Mouse (Mus musculus) G1E (cell line): ENCODE results near the gene Casp3. TPM values are rescaled to one million over a fixed set of nuclear protein-coding genes. Genes with fewer than 3 reads are reported as not detected.

Source experiments
- ATAC-seq: 2 replicates; pipeline ENCODE4 v1.8.0; 2016; ENCODE audit warnings: mild to moderate bottlenecking; ENCODE audit not compliant: insufficient number of reproducible peaks, poor library complexity, low FRiP score, severe bottlenecking; ENCODE audit errors: extremely low read depth
- DNase-seq: peaks from one replicate; pipeline ENCODE4 v3.0.0; 2012; ENCODE audit warnings: low spot score
- H3K27me3 ChIP-seq: 2 replicates; pipeline ENCODE4 v1.6.1; 2012; ENCODE audit warnings: mild to moderate bottlenecking, low read length, inconsistent platforms; ENCODE audit not compliant: insufficient read depth
- H3K36me3 ChIP-seq: replicated peaks from 2 replicates; pipeline ENCODE3; 2012; ENCODE audit warnings: mild to moderate bottlenecking, inconsistent platforms
- H3K4me1 ChIP-seq: 2 replicates; pipeline ENCODE4 v1.6.1; 2012; ENCODE audit warnings: low read depth, low read length, inconsistent platforms, mixed read lengths; ENCODE audit not compliant: insufficient read depth
- H3K4me3 ChIP-seq: 2 replicates; pipeline ENCODE4 v1.5.1; 2012; ENCODE audit warnings: low read depth, mild to moderate bottlenecking, inconsistent platforms, low read length, moderate library complexity, mixed read lengths
- H3K9me3 ChIP-seq: replicated peaks from 2 replicates; pipeline ENCODE4 v1.6.1; 2012; ENCODE audit warnings: inconsistent platforms
- CTCF ChIP-seq: IDR thresholded peaks from 2 replicates; pipeline ENCODE4 v1.5.1; 2012; ENCODE audit warnings: low read depth, low read length, inconsistent platforms, mixed read lengths
- GATA1 ChIP-seq: IDR thresholded peaks from 2 replicates; pipeline ENCODE4 v1.6.1; 2012; ENCODE audit warnings: borderline replicate concordance, low read length, inconsistent platforms, mixed read lengths
- GATA2 ChIP-seq: IDR thresholded peaks from 2 replicates; pipeline ENCODE4 v1.6.1; 2012; ENCODE audit warnings: low read depth, low read length, inconsistent platforms, borderline replicate concordance
- POLR2AphosphoS5 ChIP-seq: IDR thresholded peaks from 2 replicates; pipeline ENCODE4 v1.6.1; 2012; ENCODE audit warnings: low read depth, low read length, inconsistent platforms; ENCODE audit not compliant: insufficient replicate concordance
- TAL1 ChIP-seq: conservative IDR thresholded peaks from 2 replicates; pipeline ENCODE4 v1.6.1; 2012; ENCODE audit warnings: low read depth, low read length, inconsistent platforms, mixed read lengths
- polyA plus RNA-seq: library from polyadenylated mRNA; stranded (reverse); fragments of >175 nt; gene quantifications from 2 replicates; pipeline ENCODE4 v1.2.3, GENCODE M21; 2012
- total RNA-seq, 2 experiments: library from RNA; stranded (forward) in 1 of 2; stranded (reverse) in 1 of 2; fragments of 200-1000 nt in 1 of 2; fragments of >200 nt in 1 of 2; fragmentation: Nextera tagmentation in 1 of 2; gene quantifications; 2 replicates each; pipeline ENCODE4 v1.2.3; 2014 to 2017

Casp3 gene
- total and polyA plus RNA-seq, 3 experiments, result 38.8 to 390 (median 102) TPM

GRCm38 (mm10) chr8:46599314-46599904 lies 17.7 kb upstream of the Casp3 start:
- Histone ChIP-seq H3K36me3 (peaks cover 69% of the 10 kb centered on the region), H3K4me3 (no peak overlapping the region), H3K27me3 (no peaks in the 10 kb centered on the region), H3K9me3 (no peaks in the 10 kb centered on the region), H3K4me1 (peaks cover 62% of the 10 kb centered on the region)
- ATAC-seq (no peak), DNase-seq (no peak)
- TF ChIP-seq GATA1 (no peak), TAL1 (peak; percentile 41), GATA2 (no peak), POLR2AphosphoS5 (no peak), CTCF (no peak)

GRCm38 (mm10) chr8:46600959-46601707 lies 16.0 kb upstream of the Casp3 start:
- ATAC-seq (no peak), DNase-seq (no peak)
- Histone ChIP-seq H3K4me1 (peaks cover 48% of the 10 kb centered on the region), H3K9me3 (no peaks in the 10 kb centered on the region), H3K4me3 (no peak overlapping the region), H3K36me3 (peaks cover 76% of the 10 kb centered on the region), H3K27me3 (no peaks in the 10 kb centered on the region)
- no peak for TF ChIP-seq POLR2AphosphoS5
- no peak for TF ChIP-seq CTCF
- TF ChIP-seq GATA2, result no peak

GRCm38 (mm10) chr8:46603587-46603986 lies 13.5 kb upstream of the Casp3 start:
- Histone ChIP-seq H3K4me3 (no peak overlapping the region), H3K9me3 (no peaks in the 10 kb centered on the region), H3K27me3 (no peaks in the 10 kb centered on the region), H3K36me3 (peaks cover 74% of the 10 kb centered on the region), H3K4me1 (peaks cover 27% of the 10 kb centered on the region)
- no peak for DNase-seq
- ATAC-seq, result no peak
- TF ChIP-seq GATA1 (no peak), POLR2AphosphoS5 (no peak), GATA2 (no peak), TAL1 (no peak), CTCF (no peak)

- ATAC-seq, result no peak
- no peak for DNase-seq
- no peaks in the 10 kb centered on the region for H3K27me3 ChIP-seq
- peaks cover 79% of the 10 kb centered on the region for H3K36me3 ChIP-seq
- H3K4me3 ChIP-seq, result no peak overlapping the region
- peaks cover 9% of the 10 kb centered on the region for H3K4me1 ChIP-seq
- TF ChIP-seq TAL1 (no peak), CTCF (no peak), GATA2 (no peak), POLR2AphosphoS5 (no peak), GATA1 (no peak)
- H3K9me3 ChIP-seq, result no peaks in the 10 kb centered on the region
These were observed 10.2 kb upstream of the Casp3 start for GRCm38 (mm10) chr8:46606930-46607329.

- Histone ChIP-seq H3K36me3 (peaks cover 62% of the 10 kb centered on the region), H3K9me3 (no peaks in the 10 kb centered on the region), H3K4me3 (no peak overlapping the region), H3K27me3 (no peaks in the 10 kb centered on the region), H3K4me1 (peaks cover 34% of the 10 kb centered on the region)
- ATAC-seq (no peak), DNase-seq (no peak)
- no peak for TF ChIP-seq GATA2
- TF ChIP-seq GATA1, result no peak
- TF ChIP-seq POLR2AphosphoS5, result no peak
- TF ChIP-seq TAL1, result no peak
- TF ChIP-seq CTCF, result no peak
These were observed 5.5 kb upstream of the Casp3 start for GRCm38 (mm10) chr8:46611557-46611956.

GRCm38 (mm10) chr8:46612913-46613312 lies 4.2 kb upstream of the Casp3 start:
- Histone ChIP-seq H3K4me3 (no peak overlapping the region), H3K9me3 (no peaks in the 10 kb centered on the region), H3K4me1 (peaks cover 33% of the 10 kb centered on the region), H3K36me3 (peaks cover 51% of the 10 kb centered on the region), H3K27me3 (no peaks in the 10 kb centered on the region)
- TF ChIP-seq POLR2AphosphoS5 (no peak), TAL1 (no peak), GATA2 (no peak), CTCF (no peak), GATA1 (no peak)
- DNase-seq, result no peak
- ATAC-seq, result no peak
